Mouse (Mus musculus) brain, embryonic 14.5 days (tissue): ENCODE data around the gene Desi1. TPM values are rescaled to one million over a fixed set of nuclear protein-coding genes. Genes with fewer than 3 reads are reported as not detected.

ENCODE experiments used
- DNase-seq: peaks from one replicate; pipeline ENCODE4 v3.0.0-alpha.2; 2011; ENCODE audit warnings: low read depth
- CTCF ChIP-seq: fragments of 200-500 bp; IDR thresholded peaks from 2 replicates; pipeline ENCODE4 v1.5.1; 2012; ENCODE audit warnings: inconsistent platforms, mild to moderate bottlenecking, moderate library complexity, borderline replicate concordance; ENCODE audit not compliant: insufficient read depth, insufficient read length; ENCODE audit errors: extremely low read depth
- POLR2A ChIP-seq: fragments of 200-500 bp; IDR thresholded peaks from 2 replicates; pipeline ENCODE4 v1.6.1; 2012; ENCODE audit warnings: mild to moderate bottlenecking, inconsistent platforms, borderline replicate concordance; ENCODE audit not compliant: poor library complexity, insufficient read depth, insufficient read length, severe bottlenecking; ENCODE audit errors: extremely low read depth
- polyA plus RNA-seq: library from polyadenylated mRNA; depleted of rRNA; stranded (reverse); fragments of >200 nt; gene quantifications from 2 replicates; pipeline ENCODE4 v1.2.3, GENCODE M21; 2012; rRNA removed

The Desi1 gene
- polyA plus RNA-seq, 1 experiment, result 50.1 TPM

- TF ChIP-seq POLR2A (no peak), CTCF (no peak)
- peak; percentile 49 for DNase-seq
Measured at GRCm38 (mm10) chr15:81943176-81943749, 90.4 kb downstream of the Desi1 start.

Other genes with a start within 250 kb of the Desi1 start
- 35.5 and 38.0 TPM in 2 replicates for gene Tef, start 231.4 kb downstream of the Desi1 start, polyA plus RNA-seq
- 15.4 and 15.7 TPM in 2 replicates for gene Tob2, start 175.1 kb downstream of the Desi1 start, polyA plus RNA-seq
- gene Phf5a, start 162.0 kb downstream of the Desi1 start, polyA plus RNA-seq, result 85.1 and 103 TPM in 2 replicates
- 262 and 283 TPM in 2 replicates for gene Aco2, start 161.6 kb downstream of the Desi1 start, polyA plus RNA-seq
- 30.8 and 34.4 TPM in 2 replicates for gene Polr3h, start 107.6 kb downstream of the Desi1 start, polyA plus RNA-seq
- 89.4 and 128 TPM in 2 replicates for gene Csdc2, start 97.1 kb downstream of the Desi1 start, polyA plus RNA-seq
- 75.6 and 78.9 TPM in 2 replicates for gene Pmm1, start 72.9 kb downstream of the Desi1 start, polyA plus RNA-seq
- gene 1700029P11Rik, start 53.3 kb downstream of the Desi1 start, polyA plus RNA-seq, result not detected in 2 replicates
- 22.5 and 27.6 TPM in 2 replicates for gene Xrcc6, start 46.0 kb downstream of the Desi1 start, polyA plus RNA-seq
- gene Snu13, start 13.7 kb upstream of the Desi1 start, polyA plus RNA-seq, result 143 and 191 TPM in 2 replicates
- 0.01 TPM in 1 of 2 replicates, not detected in the other for gene 4930407I10Rik, start 25.3 kb upstream of the Desi1 start, polyA plus RNA-seq
- gene Mei1, start 36.1 kb upstream of the Desi1 start, polyA plus RNA-seq, result 0.07 and 0.10 TPM in 2 replicates
- gene Ccdc134, start 94.1 kb upstream of the Desi1 start, polyA plus RNA-seq, result 15.2 and 22.5 TPM in 2 replicates
- gene Srebf2, start 113.3 kb upstream of the Desi1 start, polyA plus RNA-seq, result 196 and 230 TPM in 2 replicates
- gene Shisa8, start 179.0 kb upstream of the Desi1 start, polyA plus RNA-seq, result 1.8 and 3.2 TPM in 2 replicates
- gene Tnfrsf13c, start 190.5 kb upstream of the Desi1 start, polyA plus RNA-seq, result 0.26 and 0.30 TPM in 2 replicates
- gene Cenpm, start 210.9 kb upstream of the Desi1 start, polyA plus RNA-seq, result 16.5 and 26.2 TPM in 2 replicates
- gene 1500009C09Rik, start 218.5 kb upstream of the Desi1 start, polyA plus RNA-seq, result 67.2 and 71.3 TPM in 2 replicates
- 426 and 484 TPM in 2 replicates for gene Sept3, start 241.0 kb upstream of the Desi1 start, polyA plus RNA-seq